Mouse (Mus musculus) testis, adult 2 months (tissue): ENCODE results near the gene Zfp787.

Source experiments
- CTCF ChIP-seq: fragments of 200-500 bp; IDR thresholded peaks from 2 replicates; pipeline ENCODE4 v1.5.1; 2012; ENCODE audit warnings: low read depth, mild to moderate bottlenecking, inconsistent platforms, low read length, moderate library complexity; ENCODE audit not compliant: control insufficient read depth, insufficient read depth, insufficient replicate concordance
- POLR2A ChIP-seq: fragments of 200-500 bp; IDR thresholded peaks from 2 replicates; pipeline ENCODE4 v1.6.1; 2012; ENCODE audit warnings: low read depth, mild to moderate bottlenecking, inconsistent platforms, low read length, moderate library complexity; ENCODE audit not compliant: control insufficient read depth

DNA sequence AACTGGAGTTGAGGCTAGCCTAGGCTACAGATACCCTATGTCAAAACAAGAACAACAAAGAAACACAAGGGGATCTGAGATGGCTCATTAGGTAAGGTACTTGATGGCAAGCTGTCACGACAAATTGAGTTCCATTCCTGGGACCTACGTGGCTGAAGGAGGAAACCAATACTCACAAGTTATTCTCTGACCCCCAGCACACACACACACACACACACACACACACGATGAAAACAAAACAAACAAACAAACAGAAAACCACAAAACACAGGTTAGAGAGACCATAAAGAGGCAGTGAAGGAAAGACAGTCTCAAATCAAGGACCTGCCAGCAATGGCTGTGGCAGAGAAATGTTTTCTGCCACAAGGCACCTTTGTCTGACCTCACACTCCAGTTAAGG is 41.0 kb upstream of the Zfp787 start, which contains the start of gene Galp:
- TF ChIP-seq POLR2A (no peak), CTCF (no peak)
